Mouse (Mus musculus) G1E-ER4 (cell line): ENCODE measurements at regions not wholly inside any gene's neighbourhood (a gene's known extent, or its start where the extent isn't known, plus 50 kb on each side); places are given as distances from the start of the nearest gene placed in this dataset.

Experiments used
- GATA1 ChIP-seq: IDR thresholded peaks from one replicate; pipeline ENCODE4 v1.8.0; 2012; ENCODE audit warnings: low read length, inconsistent platforms

DNA sequence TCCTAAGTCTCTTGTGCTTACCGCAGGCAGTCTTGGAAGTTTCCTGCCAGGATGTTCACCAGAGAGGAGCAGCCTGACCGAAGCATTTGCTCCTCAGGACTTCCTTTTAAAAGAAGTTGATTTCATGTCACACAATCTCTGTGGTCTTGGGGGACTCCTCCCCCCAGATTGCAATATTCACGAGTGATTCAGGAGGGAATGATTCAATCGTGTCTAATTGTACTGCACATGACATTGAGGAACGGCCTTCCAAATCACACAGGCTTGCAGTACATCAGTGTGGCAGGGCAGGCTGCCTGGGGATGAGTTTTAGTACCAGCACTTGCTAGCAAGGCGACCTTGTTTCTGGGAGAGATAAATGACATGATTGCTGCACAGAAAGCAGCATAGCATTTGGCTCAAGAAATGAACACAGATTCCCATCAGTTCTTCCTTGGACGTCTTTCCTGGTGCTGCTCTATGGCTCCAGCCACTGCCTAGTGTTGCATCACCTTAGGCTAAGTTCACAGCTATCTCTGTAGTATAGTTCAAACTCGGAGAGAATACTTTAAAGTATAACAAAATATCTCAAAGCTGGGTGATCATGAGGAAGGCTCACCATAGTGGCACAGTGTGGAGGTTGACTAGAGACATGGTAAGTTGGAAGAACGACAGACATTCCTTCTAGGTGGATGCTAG is 673.0 kb downstream of the Zfp706 start:
- no peak for TF ChIP-seq GATA1

DNA sequence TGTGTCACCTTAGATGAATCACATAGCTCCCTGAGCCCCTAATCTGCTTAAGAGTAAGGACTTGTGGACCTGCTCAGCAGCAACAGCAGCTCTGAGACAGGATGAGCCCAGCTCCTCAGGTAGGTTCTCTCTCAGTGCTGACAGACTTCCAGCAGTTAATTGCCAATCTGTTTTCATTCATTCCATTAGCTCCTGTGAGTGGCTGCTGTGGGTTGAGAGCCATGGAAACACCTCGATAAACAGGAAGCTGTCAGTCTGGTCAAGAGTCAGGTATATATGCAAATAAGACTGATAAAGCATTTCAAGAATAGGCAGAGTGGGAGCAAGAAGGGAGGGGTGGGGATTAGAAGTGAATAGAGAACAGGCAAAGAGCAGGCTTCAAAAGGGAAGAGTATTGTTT is 673.7 kb downstream of the Zfp706 start:
- no peak for TF ChIP-seq GATA1

DNA sequence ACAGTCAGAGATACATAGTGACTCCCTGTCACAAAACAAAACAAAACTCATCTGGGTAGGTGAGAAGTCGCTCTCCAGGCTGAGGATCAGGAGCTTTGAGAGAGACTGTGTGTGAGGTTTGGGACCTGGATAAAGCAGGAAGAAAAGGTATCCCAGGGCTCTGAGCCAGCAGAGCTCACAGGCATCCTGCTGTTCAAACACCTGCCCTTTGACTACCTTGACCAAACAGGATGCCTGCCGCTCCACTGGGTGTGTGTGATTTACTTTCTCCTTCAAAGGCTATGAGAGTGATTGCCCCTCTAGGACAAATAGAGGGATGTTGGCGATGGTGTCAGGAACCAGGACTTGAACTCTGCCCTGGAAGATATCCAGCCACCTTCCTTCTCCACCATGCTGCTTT is 674.3 kb downstream of the Zfp706 start:
- TF ChIP-seq GATA1 = no peak
